Mouse (Mus musculus): ENCODE data around the gene Pde8a.

Gene Pde8a

DNA sequence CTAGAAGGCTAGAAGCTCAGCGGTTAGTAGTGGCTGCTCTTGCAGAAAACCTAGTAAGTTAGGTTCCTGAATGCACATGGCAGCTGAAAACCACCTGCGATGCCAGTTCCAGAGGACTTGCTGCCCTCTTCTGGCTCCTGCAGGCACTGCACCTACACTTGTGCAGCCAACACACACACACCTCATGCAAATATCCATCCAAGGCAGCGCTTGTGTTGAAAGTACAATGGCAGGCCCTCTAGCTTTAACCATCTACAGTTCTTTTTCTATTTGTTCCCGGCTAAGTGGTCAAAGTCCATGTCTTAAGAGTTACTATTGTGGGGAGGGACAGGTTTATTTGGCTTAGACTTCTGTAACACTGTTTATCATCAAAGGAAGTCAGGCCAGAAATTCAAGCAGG is 126.4 kb downstream of the Pde8a start:
- DNase-seq = peak in 1 of 2 experiments; percentile 26

DNA sequence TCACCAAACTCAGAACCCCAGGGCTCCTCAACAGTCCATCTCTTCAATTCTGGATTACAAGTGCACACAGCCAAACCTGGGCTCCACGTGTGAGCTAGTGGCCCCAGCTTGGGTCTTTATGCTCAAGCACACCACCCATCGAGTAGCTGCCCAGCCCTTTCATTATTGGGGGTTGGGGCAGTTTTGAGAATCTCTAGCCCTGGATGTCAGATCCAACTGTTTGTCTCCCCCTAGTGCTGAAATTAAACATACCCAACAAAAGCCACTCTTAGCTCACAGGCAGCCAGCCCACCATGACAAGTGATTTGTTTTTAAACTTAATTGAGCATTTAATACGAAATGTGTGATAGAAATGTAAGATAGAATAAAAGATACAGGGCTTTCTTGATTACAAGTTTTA is 128.2 kb downstream of the Pde8a start:
- no peak for DNase-seq

DNA sequence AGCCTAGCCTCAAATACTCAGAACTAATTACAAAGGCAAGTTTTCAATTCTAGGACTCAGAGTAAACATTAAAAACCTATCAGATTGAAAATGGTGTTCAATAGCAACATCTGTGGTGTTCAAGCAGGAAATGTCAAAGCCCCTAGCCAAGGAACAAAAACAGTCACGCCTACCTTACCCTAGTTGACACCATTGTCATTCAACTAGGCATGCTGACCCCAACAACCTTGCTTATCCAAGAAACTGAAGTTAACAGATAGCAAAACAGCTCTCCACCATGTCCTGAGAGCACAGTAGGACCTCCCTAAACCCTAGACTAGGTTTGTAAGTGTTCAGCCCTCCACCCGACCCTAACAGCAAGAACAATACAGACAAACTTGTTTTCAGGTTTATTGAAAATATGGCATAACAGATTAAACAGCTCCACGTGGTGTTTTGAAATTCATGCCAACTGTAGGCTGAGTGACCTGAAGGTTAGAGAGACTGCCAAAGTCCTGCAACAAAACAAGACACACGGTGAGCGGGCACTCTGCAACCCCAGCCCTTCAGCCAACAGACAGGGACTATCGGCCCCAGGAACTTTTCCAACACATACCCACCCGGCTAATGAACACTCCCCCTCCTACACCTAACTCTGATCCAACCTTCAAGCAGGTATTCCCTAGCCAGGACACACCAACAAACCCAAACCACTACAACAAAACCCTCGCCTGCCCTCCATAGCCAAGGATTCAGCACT is 129.1 kb downstream of the Pde8a start:
- DNase-seq = no peak

DNA sequence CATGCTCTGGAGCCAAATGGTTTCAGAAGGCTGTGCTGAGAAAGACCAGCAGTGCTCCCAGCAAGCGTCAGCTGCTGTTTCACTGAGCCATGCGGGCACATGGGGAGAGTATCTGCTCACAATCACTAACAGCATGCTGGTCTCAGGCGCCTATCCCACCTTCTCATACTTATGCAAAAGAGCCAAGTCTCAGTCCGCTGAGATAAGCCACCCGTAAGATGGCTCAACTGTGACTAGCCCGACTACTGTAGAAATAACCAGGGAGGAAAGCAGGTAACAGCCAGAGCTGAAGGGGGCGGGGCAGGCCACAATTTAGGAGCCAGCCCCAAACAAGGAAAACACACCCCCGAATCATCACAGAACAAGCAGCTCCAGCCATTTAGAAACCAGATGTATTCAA is 129.9 kb downstream of the Pde8a start:
- DNase-seq = no peak

DNA sequence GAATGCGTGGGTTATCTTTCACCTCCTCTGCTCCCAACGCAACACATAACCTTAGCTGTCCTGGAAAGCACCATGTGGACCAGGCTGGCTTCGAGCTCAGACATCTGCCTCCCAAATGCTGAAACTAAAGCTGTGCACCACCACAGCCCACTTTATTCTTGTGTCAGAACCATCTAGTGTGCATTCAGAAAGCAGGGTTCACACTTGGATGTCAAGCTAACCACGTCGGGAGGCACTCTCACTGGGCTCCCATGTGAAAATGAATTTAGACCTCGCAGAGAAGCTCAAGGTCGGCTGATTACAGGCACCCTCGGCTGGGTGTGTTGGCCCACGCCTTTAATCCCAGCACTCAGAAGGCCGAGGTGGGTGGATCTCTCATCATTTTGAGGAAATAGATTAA is 130.4 kb downstream of the Pde8a start:
- DNase-seq = no peak

DNA sequence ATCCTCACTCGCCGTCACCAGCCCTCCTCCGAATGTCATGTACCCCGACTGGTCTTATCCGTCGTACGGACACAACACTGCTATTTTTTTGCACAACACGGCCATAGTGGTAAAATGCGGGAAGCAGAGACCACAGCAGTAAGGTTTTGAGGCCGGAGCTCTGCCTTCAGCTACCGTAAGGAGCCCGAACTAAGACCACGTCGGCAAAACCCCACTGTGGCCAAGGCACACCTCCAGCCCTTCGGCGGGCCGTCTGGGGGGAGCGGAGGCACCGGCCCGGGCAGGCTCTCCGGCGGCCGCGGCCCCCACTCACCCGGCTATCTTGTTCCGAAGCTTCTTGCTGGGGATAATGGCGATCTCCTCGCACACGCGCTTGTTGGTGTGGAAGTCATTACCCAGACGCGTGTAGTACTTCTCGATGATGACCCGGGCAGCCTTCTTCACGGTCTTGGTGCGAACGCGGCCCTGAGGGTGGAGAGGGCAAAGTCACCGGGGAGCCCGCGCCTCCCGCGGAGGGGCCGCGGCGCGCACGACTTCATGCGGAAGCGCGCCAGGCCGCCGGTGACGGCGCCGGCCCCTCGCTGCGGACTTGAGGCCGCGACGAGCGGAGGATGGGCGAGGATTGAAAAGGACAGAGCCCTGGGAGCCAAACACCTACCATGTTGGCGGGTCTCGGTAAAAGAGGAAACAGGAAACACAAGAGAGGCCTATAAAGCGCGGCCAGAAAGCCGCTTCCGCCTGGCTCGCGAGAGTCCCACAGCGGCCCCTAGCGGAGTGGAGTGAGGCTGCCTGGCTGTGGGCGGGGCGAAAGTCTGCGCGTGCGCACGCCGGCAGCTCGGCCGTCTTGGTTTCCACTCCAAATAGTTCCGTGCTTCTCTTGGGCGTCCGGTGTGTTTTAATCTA is 131.4 kb downstream of the Pde8a start, which contains the start of gene Rps17:
Rps17 (minus strand) TSS at position 711 of the 903 bp plus-strand sequence.
- DNase-seq = peak; percentile 94 to 95

DNA sequence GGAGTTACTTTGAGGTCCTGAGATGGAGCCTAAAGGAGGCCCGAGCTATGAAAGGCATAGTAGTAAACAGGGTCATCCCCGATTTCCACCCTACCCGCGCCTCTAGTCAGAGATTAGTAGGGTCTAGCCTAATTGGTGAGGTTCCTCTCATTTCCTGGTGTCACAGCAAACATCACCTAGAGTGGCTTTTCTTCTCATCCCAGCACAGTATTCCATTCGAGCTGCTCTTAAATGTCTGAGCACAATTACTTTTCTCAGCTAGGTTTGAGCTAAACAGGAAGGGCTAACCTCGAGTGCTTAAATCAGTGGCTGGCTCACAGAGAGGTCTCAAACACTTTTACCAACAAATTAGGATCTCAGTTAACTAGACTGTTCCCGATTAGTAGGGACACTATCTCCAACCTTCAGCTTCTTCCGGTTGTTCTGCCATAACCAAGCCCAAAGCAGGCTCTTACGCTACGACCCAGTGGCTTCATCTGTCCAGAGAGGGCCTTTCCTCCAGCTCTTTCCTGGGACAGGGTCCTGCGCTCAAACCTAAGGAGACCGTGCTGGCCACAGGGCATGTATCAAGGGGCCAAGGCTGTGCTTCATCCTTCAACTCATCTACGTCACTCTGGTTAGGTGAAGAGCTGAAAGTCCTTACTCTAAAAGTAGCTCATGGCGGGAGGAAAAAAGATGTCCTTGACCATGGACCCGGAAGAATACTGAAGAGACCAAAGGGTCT is 132.2 kb downstream of the Pde8a start:
- DNase-seq = no peak

DNA sequence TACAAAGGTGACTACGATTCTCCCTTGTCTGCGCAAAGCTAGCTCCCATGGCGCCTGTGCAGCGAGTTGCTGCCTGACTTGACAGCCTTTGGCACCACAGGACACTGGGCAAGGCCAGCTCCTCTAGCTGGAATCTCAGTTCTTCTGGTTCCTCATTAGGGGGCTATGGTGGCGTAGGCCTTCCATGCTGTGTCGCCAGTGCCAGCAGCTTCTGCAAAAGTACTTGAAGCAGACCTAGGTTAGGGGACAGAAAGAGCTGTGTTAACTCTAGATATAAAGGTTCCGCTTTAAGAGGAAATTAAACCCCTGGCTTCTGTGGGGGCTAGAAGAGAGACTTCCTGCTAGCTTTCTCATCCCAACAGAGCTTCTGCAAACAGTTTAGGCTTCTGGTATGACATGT is 134.8 kb downstream of the Pde8a start:
- DNase-seq = no peak

DNA sequence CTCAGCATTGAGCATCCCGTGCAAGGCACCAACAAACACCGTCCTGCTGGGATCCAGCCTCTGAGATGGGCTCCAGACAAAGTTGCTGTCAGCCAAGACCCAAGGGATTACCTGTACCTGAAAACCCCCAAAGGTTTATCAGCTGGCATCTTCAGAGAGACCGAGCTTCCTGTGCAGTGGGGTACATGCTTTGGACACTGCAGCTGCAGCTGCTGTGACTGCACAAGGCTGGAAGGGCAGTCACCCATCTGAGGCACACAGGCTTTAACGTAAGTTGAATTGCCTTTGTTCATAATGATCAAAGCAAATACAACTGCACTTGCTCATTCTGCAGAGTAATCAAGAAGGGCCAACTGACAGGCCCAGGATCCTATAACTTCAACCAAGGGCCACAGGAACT is 138.4 kb downstream of the Pde8a start:
- DNase-seq = no peak

DNA sequence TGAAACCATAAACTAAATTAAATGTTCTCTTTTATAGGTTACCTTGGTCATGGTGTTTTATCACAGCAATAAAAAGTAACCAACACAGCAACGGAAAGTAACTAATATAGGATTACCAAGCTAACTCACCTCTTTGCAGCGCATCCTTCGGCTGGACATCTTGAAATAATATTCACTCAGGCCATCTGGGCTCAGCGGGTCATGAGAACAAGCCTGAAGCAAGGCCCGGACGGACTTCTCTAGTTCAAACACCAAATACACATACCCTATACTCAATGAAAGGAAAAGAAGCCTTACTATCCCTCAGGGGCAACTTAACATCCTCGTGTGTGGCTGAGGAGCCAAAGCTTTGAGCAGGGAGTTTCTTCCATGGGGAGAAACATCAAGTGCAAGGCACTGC is 142.3 kb downstream of the Pde8a start:
- no peak for DNase-seq

DNA sequence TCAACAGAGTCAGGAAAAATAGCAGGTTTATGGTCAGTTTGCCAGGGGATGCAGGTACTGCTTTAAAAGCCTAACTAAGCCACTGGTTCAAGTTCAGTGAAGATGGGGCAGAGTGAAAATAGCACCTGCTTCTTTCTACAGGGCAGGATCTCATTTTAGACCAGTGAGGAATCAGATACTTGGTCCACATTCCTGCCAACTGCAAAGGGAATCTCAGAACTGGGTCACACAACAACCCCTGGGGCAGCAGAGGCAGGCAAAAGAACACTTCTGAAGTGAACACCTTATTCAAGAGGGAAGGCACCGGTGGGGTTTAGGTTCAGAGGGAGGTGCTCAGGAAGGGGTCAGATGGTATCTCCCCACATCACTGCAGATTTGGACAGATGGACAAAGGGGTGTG is 143.0 kb downstream of the Pde8a start:
- DNase-seq = no peak

DNA sequence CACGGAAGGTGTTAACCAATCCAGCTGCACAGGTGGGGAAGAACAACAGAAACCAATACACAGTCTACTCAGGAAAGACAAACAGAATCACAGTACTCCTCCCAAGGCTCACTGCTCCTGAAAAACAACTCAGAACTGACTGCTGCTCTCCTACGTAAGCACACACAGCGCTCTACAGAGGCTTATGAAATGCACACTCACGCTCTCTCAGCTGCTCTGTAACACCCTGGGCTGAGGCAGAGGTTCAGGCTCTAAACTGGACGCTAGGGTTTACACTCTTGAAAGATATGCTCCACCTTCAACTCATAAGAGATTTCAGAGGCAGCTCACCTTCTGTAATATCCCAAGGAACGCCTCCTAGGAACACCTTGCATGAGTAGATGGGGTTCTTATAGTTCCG is 143.6 kb downstream of the Pde8a start:
- DNase-seq = peak in 1 of 2 experiments; percentile 40

DNA sequence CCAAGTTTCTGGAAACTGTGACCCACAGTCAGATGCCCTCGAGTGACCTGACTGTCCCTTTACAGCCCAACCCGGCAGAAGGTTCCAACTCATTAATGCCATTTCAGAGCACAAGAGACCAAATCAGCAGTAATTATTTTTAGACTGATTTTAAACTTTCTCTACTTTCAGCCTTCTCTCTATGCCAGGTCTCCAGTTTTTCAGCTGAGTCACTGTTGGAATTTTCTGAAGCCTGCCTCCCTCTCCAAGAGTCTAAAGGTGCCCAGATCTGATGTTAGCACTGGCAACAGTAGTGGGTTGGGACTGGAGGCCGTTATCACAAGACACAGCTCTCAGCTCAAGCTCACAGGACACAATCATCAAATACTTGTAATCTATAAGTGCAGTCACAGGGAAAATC is 154.6 kb downstream of the Pde8a start:
- no peak for DNase-seq

DNA sequence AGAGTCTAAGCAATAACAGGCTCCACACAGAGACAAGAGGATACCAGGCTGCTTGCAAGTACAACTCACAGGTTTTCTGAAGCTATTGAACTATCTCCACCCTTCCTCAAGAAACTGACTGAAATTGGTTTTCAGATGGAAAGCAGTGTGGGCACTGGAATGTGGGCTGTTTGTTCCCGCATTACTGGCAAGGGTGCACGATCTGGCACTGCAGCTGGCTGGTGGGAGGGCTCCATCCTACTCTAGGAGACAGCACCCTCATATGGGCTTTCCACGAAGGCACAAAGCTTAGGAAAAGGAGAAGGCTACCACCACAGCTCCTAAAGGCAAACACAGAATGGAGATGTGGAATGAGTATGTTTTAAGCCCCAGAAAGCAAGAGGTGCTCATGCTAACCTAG is 156.3 kb downstream of the Pde8a start:
- no peak for DNase-seq

DNA sequence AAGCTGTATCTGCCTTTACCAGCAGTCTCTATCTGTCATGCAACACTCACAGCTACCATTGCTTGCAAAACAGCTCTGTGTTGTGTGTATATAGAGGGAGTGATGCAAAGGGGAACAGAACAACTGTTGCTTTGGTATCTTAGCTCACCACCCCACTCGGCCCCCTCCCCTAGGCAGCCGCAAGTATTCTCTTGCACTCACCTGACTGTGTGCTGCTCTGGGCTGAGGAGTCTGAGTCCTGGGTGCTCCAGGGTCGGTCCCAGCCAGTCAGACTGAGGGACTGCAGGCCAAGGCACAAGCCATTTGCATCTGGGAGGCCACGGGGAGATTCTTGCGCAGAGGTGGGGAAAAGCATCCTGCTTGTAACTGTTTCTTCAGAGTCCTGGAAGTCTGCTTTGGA is 158.4 kb downstream of the Pde8a start:
- no peak for DNase-seq

DNA sequence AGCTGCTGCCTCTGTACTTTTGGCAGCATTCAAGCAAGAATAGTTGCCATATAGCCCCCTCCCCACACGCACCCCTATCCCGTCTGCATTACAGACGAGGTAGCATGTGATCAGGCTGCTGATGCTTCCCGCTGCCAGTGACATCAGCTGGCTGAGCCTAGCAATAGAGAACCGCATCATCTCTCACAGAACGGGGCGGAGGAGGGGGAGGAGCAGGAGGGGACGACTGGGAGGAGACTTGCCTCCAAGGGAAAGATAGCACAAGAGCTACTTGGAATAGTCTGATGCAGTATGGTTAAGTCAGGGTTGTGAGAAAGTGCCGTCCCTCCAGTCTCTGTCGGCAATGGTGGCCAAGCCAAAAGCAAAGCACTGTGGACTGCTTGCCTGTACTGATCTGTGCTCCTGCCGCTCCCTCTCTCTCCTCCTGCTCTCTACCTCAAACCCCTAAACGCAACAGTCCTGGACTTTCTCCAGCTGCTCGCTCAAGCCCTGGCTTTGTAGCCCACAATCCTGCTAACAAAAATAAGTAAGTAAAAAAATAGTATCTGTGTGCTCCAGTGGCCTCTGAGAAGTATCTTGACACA is 159.0 kb downstream of the Pde8a start:
- peak; percentile 11 to 30 for DNase-seq

DNA sequence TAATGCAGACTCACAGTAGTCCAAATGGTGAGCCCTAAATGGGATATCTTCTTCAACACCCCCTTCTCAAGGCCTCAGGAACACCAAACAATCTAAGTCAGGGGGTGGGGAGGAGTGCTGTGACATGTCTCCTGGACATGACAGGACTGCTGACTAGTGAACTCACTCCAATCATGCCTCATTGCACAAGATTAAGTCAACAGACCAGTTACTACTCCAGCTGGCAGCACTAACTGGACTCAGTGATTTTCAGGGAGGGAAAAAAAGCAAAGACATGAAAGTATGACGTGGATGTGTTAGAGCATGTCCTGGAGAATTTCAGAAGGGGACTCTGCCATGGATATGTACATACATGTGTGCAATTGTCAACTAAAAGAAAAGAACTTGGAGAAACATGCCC is 166.0 kb downstream of the Pde8a start:
- no peak for DNase-seq
